Mouse (Mus musculus) gastrocnemius, adult 8-10 months (tissue): ENCODE data around the gene Med12. TPM values are rescaled to one million over a fixed set of nuclear protein-coding genes. Genes with fewer than 3 reads are reported as not detected.
"Not testable (repeated sequence)": the region's sequence is repeated elsewhere in the genome, so short reads cannot be mapped to it uniquely, and the experiment has no call there.

Experiments
- DNase-seq, 2 experiments: peaks; one replicate each; pipeline ENCODE4 v3.0.0; 2022; ENCODE audit warnings: low spot score in 2 of 2
- total RNA-seq, 4 experiments: library from RNA; stranded (reverse); gene quantifications; 2 replicates each; pipeline ENCODE4 v1.2.4; 2022

Med12 gene
- total RNA-seq, 4 experiments from 2014 or later, result 12.0 to 19.1 (median 14.3) TPM

GRCm38 (mm10) chrX:101299473-101300426 lies 25.9 kb downstream of the Med12 start:
- DNase-seq, result no peak

GRCm38 (mm10) chrX:101300427-101301030 lies 26.7 kb downstream of the Med12 start:
- no peak for DNase-seq

- DNase-seq, result no peak
Observed at GRCm38 (mm10) chrX:101301654-101302053, 27.8 kb downstream of the Med12 start.

- no peak for DNase-seq
Observed at GRCm38 (mm10) chrX:101304646-101305045, 30.8 kb downstream of the Med12 start.

GRCm38 (mm10) chrX:101309299-101309698 lies 35.5 kb downstream of the Med12 start:
- no peak for DNase-seq

GRCm38 (mm10) chrX:101313625-101314359 lies 40.0 kb downstream of the Med12 start:
- DNase-seq, result no peak

- DNase-seq, result no peak
Observed at GRCm38 (mm10) chrX:101319775-101320174, 45.9 kb downstream of the Med12 start.

GRCm38 (mm10) chrX:101325989-101326899 lies 52.4 kb downstream of the Med12 start:
- DNase-seq, result no peak

GRCm38 (mm10) chrX:101329372-101330028 lies 55.7 kb downstream of the Med12 start:
- peak; percentile 7 to 36 for DNase-seq

- no peak for DNase-seq
Observed at GRCm38 (mm10) chrX:101332031-101332374, 58.2 kb downstream of the Med12 start.

GRCm38 (mm10) chrX:101332375-101333211 lies 58.8 kb downstream of the Med12 start:
- peak; percentile 72 to 84 for DNase-seq

GRCm38 (mm10) chrX:101334606-101335005 lies 60.8 kb downstream of the Med12 start:
- DNase-seq, result no peak

- DNase-seq, result no peak
Observed at GRCm38 (mm10) chrX:101338666-101339065, 64.8 kb downstream of the Med12 start.

GRCm38 (mm10) chrX:101342837-101343236 lies 69.0 kb downstream of the Med12 start:
- DNase-seq, result not testable (repeated sequence)

GRCm38 (mm10) chrX:101345456-101345855 lies 71.6 kb downstream of the Med12 start:
- DNase-seq, result no peak

- DNase-seq, result no peak
Observed at GRCm38 (mm10) chrX:101346475-101346874, 72.6 kb downstream of the Med12 start.
